Mouse (Mus musculus): ENCODE results near the gene Slx4. TPM values are rescaled to one million over a fixed set of nuclear protein-coding genes. Genes with fewer than 3 reads are reported as not detected.
A peak's percentile ranks its signal among the peaks of the same experiment; 100 is the strongest.
"Not testable (repeated sequence)": the region's sequence is repeated elsewhere in the genome, so short reads cannot be mapped to it uniquely, and the experiment has no call there.

Gene Slx4
- polyA plus RNA-seq, 1 experiment from 2014 or later: 23.2 TPM

DNA sequence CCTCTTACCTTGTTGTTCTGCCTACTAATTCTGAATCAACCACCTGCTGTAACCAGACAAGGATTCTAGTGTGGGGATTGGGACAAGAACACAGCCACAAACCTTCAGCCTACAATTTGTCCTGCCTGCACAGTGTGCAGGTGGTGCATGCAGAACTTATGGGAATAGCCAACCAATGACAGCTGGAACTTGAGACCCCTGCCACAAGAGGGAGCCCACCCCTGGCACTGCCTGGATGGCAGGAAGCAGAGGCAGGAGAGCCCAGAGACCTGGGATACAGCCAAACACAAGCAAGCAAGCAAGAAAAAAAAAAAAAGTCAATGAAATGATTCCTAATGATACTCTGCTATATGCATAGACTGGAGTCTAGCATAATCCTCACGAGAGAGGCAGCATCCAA is 17.7 kb upstream of the Slx4 start:
- no peak overlapping the region for H3K27ac ChIP-seq (ENCODE audit: low read depth, low read length)
- no peaks in the 10 kb centered on the region for H3K4me1 ChIP-seq (ENCODE audit: control insufficient read depth, insufficient read depth, low read depth, low read length)
- no peak overlapping the region for H3K4me2 ChIP-seq (ENCODE audit: low read length)
- no peak overlapping the region for H3K9ac ChIP-seq (ENCODE audit: low read depth, low read length)
- H3K27me3 ChIP-seq (replicated peaks; ENCODE audit: control insufficient read depth, insufficient read depth, low read length): no peaks in the 10 kb centered on the region
- no peaks in the 10 kb centered on the region for H3K36me3 ChIP-seq (ENCODE audit: control insufficient read depth, insufficient read depth, low read length)
- no peak overlapping the region for H3K4me3 ChIP-seq (ENCODE audit: low read length)
- H3K9me3 ChIP-seq (ENCODE audit: control insufficient read depth, low read length): peaks cover 4% of the 10 kb centered on the region; the same call in 1 of the 2 replicates
- ATAC-seq: no peak
- 78% methylated on average over 1 of the region's 1 CpGs for WGBS

GRCm38 (mm10) chr16:4017466-4017865 is 13.9 kb upstream of the Slx4 start:
- not testable (repeated sequence) for H3K9ac ChIP-seq (ENCODE audit: low read depth, low read length); H3K4me3 ChIP-seq (ENCODE audit: low read length); H3K27ac ChIP-seq (ENCODE audit: low read depth, low read length); H3K4me1 ChIP-seq (ENCODE audit: control insufficient read depth, insufficient read depth, low read depth, low read length); H3K27me3 ChIP-seq (replicated peaks; ENCODE audit: control insufficient read depth, insufficient read depth, low read length); H3K4me2 ChIP-seq (ENCODE audit: low read length); ATAC-seq; H3K9me3 ChIP-seq (ENCODE audit: control insufficient read depth, low read length); H3K36me3 ChIP-seq (ENCODE audit: control insufficient read depth, insufficient read depth, low read length)
- WGBS: 88% methylated on average over 6 of the region's 6 CpGs

GRCm38 (mm10) chr16:4016786-4017185 is 13.2 kb upstream of the Slx4 start:
- not testable (repeated sequence) for H3K9me3 ChIP-seq (ENCODE audit: control insufficient read depth, low read length); H3K9ac ChIP-seq (ENCODE audit: low read depth, low read length)

GRCm38 (mm10) chr16:4014040-4014668 is 10.6 kb upstream of the Slx4 start:
- H3K9ac ChIP-seq (ENCODE audit: low read depth, low read length): no peak overlapping the region
- H3K4me3 ChIP-seq (ENCODE audit: low read length): no peak overlapping the region
- ATAC-seq: no peak
- H3K27me3 ChIP-seq (replicated peaks; ENCODE audit: control insufficient read depth, insufficient read depth, low read length): no peaks in the 10 kb centered on the region
- peaks cover 6% of the 10 kb centered on the region; the same call in 1 of the 2 replicates for H3K9me3 ChIP-seq (ENCODE audit: control insufficient read depth, low read length)
- H3K4me1 ChIP-seq (ENCODE audit: control insufficient read depth, insufficient read depth, low read depth, low read length): no peaks in the 10 kb centered on the region
- 79% methylated on average over 5 of the region's 5 CpGs for WGBS
- H3K27ac ChIP-seq (ENCODE audit: low read depth, low read length): no peak overlapping the region
- no peak overlapping the region for H3K4me2 ChIP-seq (ENCODE audit: low read length)
- H3K36me3 ChIP-seq (ENCODE audit: control insufficient read depth, insufficient read depth, low read length): no peaks in the 10 kb centered on the region

More at GRCm38 (mm10) chr16:4016786-4017185, 13.2 kb upstream of the Slx4 start:
- not testable (repeated sequence) for H3K4me3 ChIP-seq (ENCODE audit: low read length); ATAC-seq; H3K4me1 ChIP-seq (ENCODE audit: control insufficient read depth, insufficient read depth, low read depth, low read length); H3K4me2 ChIP-seq (ENCODE audit: low read length); H3K27ac ChIP-seq (ENCODE audit: low read depth, low read length); H3K36me3 ChIP-seq (ENCODE audit: control insufficient read depth, insufficient read depth, low read length); H3K27me3 ChIP-seq (replicated peaks; ENCODE audit: control insufficient read depth, insufficient read depth, low read length)
- WGBS: 85% methylated on average over 17 of the region's 17 CpGs

DNA sequence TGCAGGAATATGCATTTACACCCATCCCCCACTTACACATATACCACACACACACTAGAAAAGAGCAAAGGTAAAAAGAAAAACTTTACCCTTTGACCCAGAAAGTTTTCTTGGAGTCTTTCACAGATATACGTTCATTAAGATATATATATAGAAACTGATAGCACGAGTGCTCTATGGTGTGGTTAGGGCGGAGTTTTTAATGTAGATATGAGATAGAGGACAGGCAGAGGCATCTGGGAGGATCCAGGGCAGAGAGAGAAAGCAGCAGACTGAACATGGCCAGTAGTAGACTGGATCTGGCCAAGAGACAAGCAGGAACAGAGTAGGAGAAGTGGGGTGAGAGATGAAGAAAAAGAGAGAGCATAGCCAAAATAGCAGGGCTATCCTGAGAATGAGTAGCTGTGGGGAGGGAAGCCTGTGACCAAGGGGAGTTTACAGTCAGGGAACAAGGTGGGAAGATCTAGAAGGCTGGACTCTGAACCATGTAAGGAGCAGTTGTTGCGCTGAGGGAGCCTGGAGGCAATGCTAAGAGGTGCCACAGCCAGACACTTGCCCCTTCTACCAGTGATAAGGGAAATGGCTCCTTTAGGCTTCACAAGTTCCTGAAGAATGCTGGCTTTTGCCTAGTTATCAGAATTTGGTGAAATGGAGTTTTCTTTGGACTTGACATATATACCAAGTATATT is 9.5 kb upstream of the Slx4 start:
- peaks cover 6% of the 10 kb centered on the region; the same call in 1 of the 2 replicates for H3K9me3 ChIP-seq (ENCODE audit: control insufficient read depth, low read length)
- no peaks in the 10 kb centered on the region for H3K36me3 ChIP-seq (ENCODE audit: control insufficient read depth, insufficient read depth, low read length)
- 73% methylated on average over 4 of the region's 4 CpGs for WGBS
- no peak overlapping the region for H3K4me2 ChIP-seq (ENCODE audit: low read length)
- H3K27ac ChIP-seq (ENCODE audit: low read depth, low read length): no peak overlapping the region
- no peak overlapping the region for H3K4me3 ChIP-seq (ENCODE audit: low read length)
- no peaks in the 10 kb centered on the region for H3K4me1 ChIP-seq (ENCODE audit: control insufficient read depth, insufficient read depth, low read depth, low read length)
- no peak for ATAC-seq
- H3K9ac ChIP-seq (ENCODE audit: low read depth, low read length): no peak overlapping the region
- no peaks in the 10 kb centered on the region for H3K27me3 ChIP-seq (replicated peaks; ENCODE audit: control insufficient read depth, insufficient read depth, low read length)

DNA sequence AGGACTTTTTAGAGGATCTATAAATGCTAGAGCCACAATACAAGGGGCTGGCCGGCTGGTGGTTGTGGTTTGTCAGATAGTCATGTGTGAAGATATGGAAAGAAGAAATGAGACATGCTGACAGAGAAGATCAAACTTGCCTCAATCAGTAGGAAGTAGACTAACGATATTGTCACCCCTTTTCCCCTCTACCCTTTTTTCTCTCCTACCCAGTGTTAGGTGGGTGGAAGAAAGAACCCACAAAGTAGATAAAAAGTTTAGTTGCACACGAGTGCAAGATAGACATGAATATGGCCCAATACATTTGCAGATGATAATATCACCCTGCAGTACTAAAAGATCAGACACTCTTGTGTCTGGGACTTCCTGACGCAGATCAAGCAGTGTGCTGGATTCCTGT is 15.2 kb downstream of the Slx4 start:
- no peak for ATAC-seq
- Histone ChIP-seq H3K36me3 (ENCODE audit: control insufficient read depth, insufficient read depth, low read length) (peaks cover 71% of the 10 kb centered on the region), H3K27me3 (replicated peaks; ENCODE audit: control insufficient read depth, insufficient read depth, low read length) (no peaks in the 10 kb centered on the region), H3K9ac (ENCODE audit: low read depth, low read length) (no peak overlapping the region), H3K4me2 (ENCODE audit: low read length) (no peak overlapping the region), H3K4me1 (ENCODE audit: control insufficient read depth, insufficient read depth, low read depth, low read length) (no peaks in the 10 kb centered on the region), H3K9me3 (ENCODE audit: control insufficient read depth, low read length) (no peaks in the 10 kb centered on the region), H3K27ac (ENCODE audit: low read depth, low read length) (no peak overlapping the region), H3K4me3 (ENCODE audit: low read length) (no peak overlapping the region)
- WGBS: 94% methylated on average over 4 of the region's 4 CpGs

GRCm38 (mm10) chr16:3983146-3983700 is 20.3 kb downstream of the Slx4 start:
- Histone ChIP-seq H3K36me3 (ENCODE audit: control insufficient read depth, insufficient read depth, low read length) (peaks cover 69% of the 10 kb centered on the region), H3K27me3 (replicated peaks; ENCODE audit: control insufficient read depth, insufficient read depth, low read length) (no peaks in the 10 kb centered on the region), H3K9me3 (ENCODE audit: control insufficient read depth, low read length) (no peaks in the 10 kb centered on the region), H3K9ac (ENCODE audit: low read depth, low read length) (no peak overlapping the region), H3K4me1 (ENCODE audit: control insufficient read depth, insufficient read depth, low read depth, low read length) (no peaks in the 10 kb centered on the region), H3K27ac (ENCODE audit: low read depth, low read length) (no peak overlapping the region), H3K4me2 (ENCODE audit: low read length) (no peak overlapping the region), H3K4me3 (ENCODE audit: low read length) (no peak overlapping the region)
- 55% methylated on average over 7 of the region's 7 CpGs for WGBS
- ATAC-seq: no peak

DNA sequence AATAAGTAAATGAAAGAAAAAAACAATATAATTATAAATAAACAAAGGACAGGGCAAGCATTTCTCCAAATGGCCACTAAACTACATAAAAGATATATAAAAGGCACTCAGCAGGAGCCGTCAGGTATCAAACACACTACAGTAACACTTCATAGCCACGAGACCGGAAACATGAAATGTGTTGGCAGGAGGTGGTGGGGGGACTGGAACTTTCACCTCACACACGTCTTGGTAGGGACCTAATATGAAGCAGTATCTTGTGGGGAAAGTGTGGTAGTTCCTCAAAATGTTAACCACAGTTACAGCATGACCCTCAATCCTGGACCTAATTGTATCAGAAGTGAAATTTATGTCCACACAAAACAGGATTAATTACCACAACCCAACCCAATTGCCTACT is 21.4 kb downstream of the Slx4 start:
- Histone ChIP-seq H3K27ac (ENCODE audit: low read depth, low read length) (no peak overlapping the region), H3K4me1 (ENCODE audit: control insufficient read depth, insufficient read depth, low read depth, low read length) (no peaks in the 10 kb centered on the region), H3K4me3 (ENCODE audit: low read length) (no peak overlapping the region), H3K36me3 (ENCODE audit: control insufficient read depth, insufficient read depth, low read length) (peaks cover 65% of the 10 kb centered on the region), H3K9me3 (ENCODE audit: control insufficient read depth, low read length) (no peaks in the 10 kb centered on the region), H3K27me3 (replicated peaks; ENCODE audit: control insufficient read depth, insufficient read depth, low read length) (no peaks in the 10 kb centered on the region), H3K9ac (ENCODE audit: low read depth, low read length) (no peak overlapping the region), H3K4me2 (ENCODE audit: low read length) (no peak overlapping the region)
- WGBS: 92% methylated on average over 4 of the region's 4 CpGs
- no peak for ATAC-seq

GRCm38 (mm10) chr16:3976712-3977111 is 26.9 kb downstream of the Slx4 start:
- WGBS: 49% methylated on average over 3 of the region's 3 CpGs

More at GRCm38 (mm10) chr16:3976712-3977111, 26.9 kb downstream of the Slx4 start:
- no peak overlapping the region for H3K4me2 ChIP-seq (ENCODE audit: low read length)
- no peaks in the 10 kb centered on the region for H3K9me3 ChIP-seq (ENCODE audit: control insufficient read depth, low read length)
- peak; percentile 18; the same call in 1 of the 2 replicates for ATAC-seq
- no peak overlapping the region for H3K27ac ChIP-seq (ENCODE audit: low read depth, low read length)
- H3K4me3 ChIP-seq (ENCODE audit: low read length): no peak overlapping the region
- H3K4me1 ChIP-seq (ENCODE audit: control insufficient read depth, insufficient read depth, low read depth, low read length): no peaks in the 10 kb centered on the region; the same call in 1 of the 2 replicates
- H3K27me3 ChIP-seq (replicated peaks; ENCODE audit: control insufficient read depth, insufficient read depth, low read length): no peaks in the 10 kb centered on the region
- no peak overlapping the region for H3K9ac ChIP-seq (ENCODE audit: low read depth, low read length)
- H3K36me3 ChIP-seq (ENCODE audit: control insufficient read depth, insufficient read depth, low read length): peaks cover 32% of the 10 kb centered on the region

Data from hindbrain, embryonic 16.5 days (tissue).